Mouse (Mus musculus) liver, embryonic 13.5 days (tissue): ENCODE measurements around the gene Plekhh2. TPM values are rescaled to one million over a fixed set of nuclear protein-coding genes. Genes with fewer than 3 reads are reported as not detected.
A peak's percentile ranks its signal among the peaks of the same experiment; 100 is the strongest.

Source experiments
- ATAC-seq: fragments of 200-750 bp; cut with Nextera tagmentation; 2 replicates; pipeline ENCODE4 v1.8.0; 2017; ENCODE audit warnings: low read depth, mild to moderate bottlenecking, moderate number of reproducible peaks, moderate library complexity
- DNase-seq: peaks from one replicate; pipeline ENCODE4 v3.0.0; 2022
- H3K27ac ChIP-seq: fragments of 300-500 bp; sonication (generic); 2 replicates; pipeline ENCODE4 v1.5.1; 2015; ENCODE audit warnings: moderate library complexity, mild to moderate bottlenecking, inconsistent platforms
- H3K27me3 ChIP-seq: fragments of 300-500 bp; sonication (generic); 2 replicates; pipeline ENCODE4 v1.6.1; 2015; ENCODE audit warnings: mild to moderate bottlenecking, inconsistent platforms
- H3K36me3 ChIP-seq: fragments of 300-500 bp; sonication (generic); 2 replicates; pipeline ENCODE4 v1.6.1; 2015; ENCODE audit warnings: mild to moderate bottlenecking, inconsistent platforms
- H3K4me1 ChIP-seq: fragments of 300-500 bp; sonication (generic); replicated peaks from 2 replicates; pipeline ENCODE4 v1.6.1; 2015; ENCODE audit warnings: inconsistent platforms
- H3K4me2 ChIP-seq: fragments of 300-500 bp; sonication (generic); 2 replicates; pipeline ENCODE4 v1.6.1; 2015; ENCODE audit warnings: inconsistent platforms, mild to moderate bottlenecking, moderate library complexity
- H3K4me3 ChIP-seq: fragments of 300-500 bp; sonication (generic); replicated peaks from 2 replicates; pipeline ENCODE4 v1.5.1; 2015; ENCODE audit warnings: mild to moderate bottlenecking, inconsistent platforms
- H3K9ac ChIP-seq: fragments of 300-500 bp; sonication (generic); 2 replicates; pipeline ENCODE4 v1.6.1; 2015; ENCODE audit warnings: mild to moderate bottlenecking, inconsistent platforms
- H3K9me3 ChIP-seq: fragments of 300-500 bp; sonication (generic); replicated peaks from 2 replicates; pipeline ENCODE4 v1.6.1; 2016; ENCODE audit warnings: inconsistent platforms
- WGBS: fragments of 180-500 bp; shearing (Covaris S2); methylation state at CpG from one replicate; pipeline ENCODE4 v1.1.7; 2015; ENCODE audit not compliant: insufficient replicate concordance; 5-methylcytosine and 5-hydroxymethylcytosine counted together
- polyA plus RNA-seq: library from polyadenylated mRNA; unstranded; fragments of >200 nt; fragmentation: Nextera tagmentation; extraction: Ambion mirVana; gene quantifications from 2 replicates; pipeline ENCODE4 v1.2.1, GENCODE M21; 2015

Plekhh2 gene
- polyA plus RNA-seq, 1 experiment from 2014 or later, result 0.39 TPM

DNA sequence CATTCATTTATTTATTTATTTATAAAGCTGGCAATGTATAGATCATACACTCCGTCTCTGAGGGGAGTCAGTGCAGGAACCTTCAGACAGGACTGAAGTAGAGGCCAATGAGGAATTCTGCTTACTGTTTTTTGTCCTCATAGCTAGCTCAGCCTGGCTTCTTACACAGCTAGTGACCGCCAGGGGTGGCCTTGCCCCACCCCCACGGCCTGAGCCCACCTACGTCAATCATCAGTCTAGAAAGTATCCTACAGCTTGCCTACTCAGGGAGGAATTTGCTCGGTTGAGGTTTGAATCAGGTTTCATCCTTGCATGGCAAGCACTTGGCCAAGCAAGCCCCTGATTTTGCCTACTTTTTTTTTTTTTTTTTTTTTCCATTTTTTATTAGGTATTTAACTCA is 4.2 kb downstream of the Plekhh2 start:
- no peaks in the 10 kb centered on the region for H3K9me3 ChIP-seq
- H3K36me3 ChIP-seq, result no peaks in the 10 kb centered on the region
- WGBS, result 64% methylated on average over 5 of the region's 5 CpGs
- no peak overlapping the region for H3K27ac ChIP-seq
- H3K4me1 ChIP-seq, result 0 out of 2 replicates have a peak, but pooled peaks cover 6% of the 10 kb centered on the region
- no peak overlapping the region for H3K4me3 ChIP-seq
- no peak overlapping the region for H3K9ac ChIP-seq
- H3K4me2 ChIP-seq, result no peak overlapping the region
- DNase-seq, result no peak
- peaks cover 21% of the 10 kb centered on the region for H3K27me3 ChIP-seq
- no peak for ATAC-seq

DNA sequence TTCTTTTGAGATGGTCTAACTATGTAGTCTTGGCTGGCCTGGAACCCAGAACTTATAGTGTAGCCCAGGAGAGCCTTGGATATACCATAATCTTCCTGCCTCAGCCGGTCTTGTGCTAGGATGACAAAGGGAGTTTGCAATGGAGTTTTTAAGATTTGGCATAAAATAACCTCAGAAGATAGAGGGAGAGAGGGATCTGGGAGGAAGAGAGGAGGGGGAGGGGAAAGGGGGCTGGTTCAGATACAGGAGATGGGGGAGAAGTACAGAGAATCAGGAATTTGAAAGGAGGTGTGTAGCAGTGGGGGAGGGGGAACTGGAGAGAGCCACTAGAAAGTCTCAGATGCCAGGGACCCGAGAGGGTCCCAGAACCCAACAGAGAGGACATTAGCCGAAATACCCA is 7.7 kb downstream of the Plekhh2 start:
- no peak for DNase-seq
- Histone ChIP-seq H3K4me1 (no peaks in the 10 kb centered on the region), H3K4me2 (no peak overlapping the region), H3K27me3 (no peaks in the 10 kb centered on the region), H3K27ac (no peak overlapping the region), H3K9ac (no peak overlapping the region), H3K9me3 (no peaks in the 10 kb centered on the region), H3K4me3 (no peak overlapping the region), H3K36me3 (no peaks in the 10 kb centered on the region)
- 56% methylated on average over 3 of the region's 3 CpGs for WGBS
- no peak for ATAC-seq

DNA sequence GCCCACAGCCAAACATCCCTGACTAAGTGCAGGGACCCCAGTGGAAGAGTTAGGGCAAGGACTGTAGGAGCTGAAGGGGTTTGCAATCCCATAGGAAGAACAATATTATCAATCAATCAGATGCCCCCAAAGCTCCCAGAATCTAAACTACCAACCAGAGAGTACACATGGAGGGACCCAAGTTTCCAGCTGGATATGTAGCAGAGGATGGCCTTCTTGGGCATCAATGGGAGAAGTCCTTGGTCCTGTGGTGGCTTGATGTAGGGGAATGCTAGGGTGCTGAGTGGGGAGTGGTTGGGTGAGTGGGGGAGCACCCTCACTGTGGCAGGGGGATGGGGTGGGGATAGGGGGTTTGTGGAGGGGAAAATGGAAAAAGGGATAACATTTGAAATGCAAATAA is 8.4 kb downstream of the Plekhh2 start:
- Histone ChIP-seq H3K9ac (no peak overlapping the region), H3K27me3 (no peaks in the 10 kb centered on the region), H3K4me3 (no peak overlapping the region), H3K27ac (no peak overlapping the region), H3K36me3 (no peaks in the 10 kb centered on the region), H3K4me2 (no peak overlapping the region), H3K9me3 (no peaks in the 10 kb centered on the region), H3K4me1 (no peaks in the 10 kb centered on the region)
- no peak for DNase-seq
- no peak for ATAC-seq

DNA sequence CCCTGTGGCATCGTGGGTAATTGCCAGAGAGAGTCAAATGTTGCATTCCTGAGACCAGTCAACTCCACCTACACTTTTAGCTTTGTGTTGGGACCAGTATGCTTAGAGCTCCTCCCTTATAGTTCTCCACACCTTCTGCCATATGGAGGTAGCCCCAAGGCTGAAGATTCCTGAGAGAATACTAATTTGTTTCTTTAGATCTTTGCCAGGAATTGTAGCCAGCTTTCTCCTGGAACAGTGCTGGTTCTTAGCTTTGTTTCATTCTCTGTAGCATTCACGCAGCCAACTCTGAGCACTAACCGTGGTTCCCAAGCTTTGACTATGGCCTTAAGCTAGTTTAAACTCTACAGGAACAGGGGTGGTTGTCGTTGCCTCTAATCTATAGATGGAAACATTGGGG is 17.7 kb downstream of the Plekhh2 start:
- no peak overlapping the region for H3K9ac ChIP-seq
- ATAC-seq, result no peak
- H3K4me3 ChIP-seq, result no peak overlapping the region
- no peaks in the 10 kb centered on the region for H3K4me1 ChIP-seq
- no peaks in the 10 kb centered on the region for H3K27me3 ChIP-seq
- no peak for DNase-seq
- WGBS, result 56% methylated on average over 4 of the region's 4 CpGs
- no peaks in the 10 kb centered on the region for H3K36me3 ChIP-seq
- H3K27ac ChIP-seq, result no peak overlapping the region
- no peak overlapping the region for H3K4me2 ChIP-seq
- no peaks in the 10 kb centered on the region for H3K9me3 ChIP-seq

DNA sequence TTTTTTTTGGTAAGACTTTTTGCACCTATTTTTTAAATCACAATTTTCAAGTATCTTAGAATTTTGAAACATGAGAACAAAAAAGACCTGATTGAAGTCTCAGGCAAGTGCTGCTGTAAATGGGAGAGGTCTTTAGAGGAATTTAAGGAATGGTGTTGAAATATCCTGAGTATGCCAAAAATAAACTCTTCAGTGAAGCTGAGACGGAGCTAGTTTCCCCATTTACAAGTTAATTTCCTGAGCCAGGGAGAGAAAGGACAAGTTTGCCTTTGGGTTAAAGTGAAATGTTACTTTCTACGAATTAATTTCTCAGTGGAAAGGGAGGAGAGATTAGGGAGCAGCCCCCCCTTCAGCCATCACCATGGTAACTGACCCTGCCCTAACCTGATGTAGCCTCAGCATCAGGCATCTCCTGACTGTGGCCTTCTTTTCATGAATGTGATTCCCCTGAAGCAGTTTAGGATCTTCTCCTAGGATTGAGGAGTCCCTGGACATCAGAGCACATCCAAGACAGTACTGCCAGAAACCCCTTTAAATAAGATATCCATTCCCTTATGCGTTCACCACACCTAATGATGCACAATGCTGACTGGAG is 18.6 kb downstream of the Plekhh2 start:
- no peaks in the 10 kb centered on the region for H3K27me3 ChIP-seq
- H3K4me1 ChIP-seq, result no peaks in the 10 kb centered on the region
- DNase-seq (no peak), ATAC-seq (no peak)
- peak overlapping the region; percentile 21; the same call in 1 of the 2 replicates for H3K27ac ChIP-seq
- H3K9me3 ChIP-seq, result no peaks in the 10 kb centered on the region
- no peak overlapping the region for H3K4me3 ChIP-seq
- 41% methylated on average over 3 of the region's 3 CpGs for WGBS
- H3K36me3 ChIP-seq, result no peaks in the 10 kb centered on the region
- no peak overlapping the region for H3K4me2 ChIP-seq
- no peak overlapping the region for H3K9ac ChIP-seq

DNA sequence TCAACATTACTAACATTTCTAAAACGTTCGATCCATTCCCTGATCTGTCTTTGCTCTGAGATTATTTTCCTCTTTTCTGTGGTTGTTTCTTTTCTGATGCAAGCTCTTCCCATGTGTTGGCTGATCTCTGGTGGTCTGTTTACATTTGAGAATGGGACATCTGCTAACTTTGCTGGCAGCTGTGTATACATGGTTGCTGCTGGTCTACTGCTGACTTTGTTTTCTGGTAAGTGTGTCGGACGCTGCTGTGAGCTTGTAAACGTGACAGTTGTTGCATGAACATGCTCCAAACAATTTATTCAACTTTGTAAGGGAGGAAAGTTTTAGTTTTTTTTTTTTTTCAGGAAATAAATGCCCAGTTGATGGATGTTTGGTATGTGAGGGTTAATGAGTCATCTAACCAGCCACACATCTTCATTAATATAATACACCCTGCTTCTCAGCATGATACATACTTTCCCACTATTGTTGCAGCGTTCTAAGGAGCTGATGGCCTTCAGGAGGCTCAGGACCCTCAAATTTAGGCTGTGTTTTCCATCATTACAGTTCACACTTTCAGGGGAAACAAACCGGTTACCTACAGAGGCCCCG is 21.3 kb downstream of the Plekhh2 start:
- Histone ChIP-seq H3K4me1 (no peaks in the 10 kb centered on the region), H3K27ac (no peak overlapping the region), H3K27me3 (no peaks in the 10 kb centered on the region), H3K9me3 (no peaks in the 10 kb centered on the region), H3K36me3 (no peaks in the 10 kb centered on the region), H3K9ac (no peak overlapping the region), H3K4me3 (no peak overlapping the region), H3K4me2 (no peak overlapping the region)
- ATAC-seq, result no peak
- 54% methylated on average over 8 of the region's 8 CpGs for WGBS
- DNase-seq, result no peak

DNA sequence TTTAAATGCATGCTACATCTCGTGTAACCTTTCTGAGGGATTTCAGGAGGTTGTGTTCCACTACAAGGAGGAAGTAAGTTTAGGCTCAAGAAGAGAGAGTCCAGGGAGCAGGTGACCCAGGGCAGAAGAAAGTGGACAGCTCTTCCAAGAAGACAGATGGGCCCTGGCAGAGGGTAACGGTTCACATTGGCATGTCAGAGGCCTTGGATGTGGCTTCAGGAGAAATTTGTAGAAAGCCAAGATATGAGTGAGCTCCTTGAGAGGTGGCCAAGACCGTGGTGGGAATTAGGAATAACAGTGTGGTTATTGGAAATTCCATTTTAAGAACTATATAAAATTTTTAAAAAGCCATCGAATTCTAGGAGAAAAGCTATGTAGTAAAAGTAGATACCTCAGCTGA is 22.1 kb downstream of the Plekhh2 start:
- Histone ChIP-seq H3K4me1 (no peaks in the 10 kb centered on the region), H3K9ac (no peak overlapping the region), H3K4me3 (no peak overlapping the region), H3K27me3 (no peaks in the 10 kb centered on the region), H3K27ac (no peak overlapping the region), H3K4me2 (no peak overlapping the region), H3K36me3 (no peaks in the 10 kb centered on the region), H3K9me3 (no peaks in the 10 kb centered on the region)
- DNase-seq (no peak), ATAC-seq (no peak)
- WGBS, result 60% methylated on average over 4 of the region's 4 CpGs

DNA sequence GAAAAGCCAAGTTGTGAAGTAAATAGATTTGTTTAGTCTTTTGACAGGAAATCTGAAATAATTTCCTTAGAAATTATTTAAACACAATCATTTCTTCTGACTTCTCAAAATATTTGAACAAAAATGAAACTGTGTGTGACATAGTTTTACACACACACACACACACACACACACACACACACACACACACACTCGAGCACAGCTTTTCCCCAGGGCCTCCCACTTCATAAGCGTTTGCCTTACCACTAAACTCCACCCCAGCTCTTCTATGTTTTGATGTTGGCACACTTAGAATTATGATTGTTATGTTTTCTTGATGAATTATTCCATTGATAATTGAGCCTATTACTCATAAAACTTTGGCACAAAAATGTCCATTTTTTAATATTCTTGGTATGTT is 22.9 kb downstream of the Plekhh2 start:
- H3K9me3 ChIP-seq, result no peaks in the 10 kb centered on the region
- no peak for ATAC-seq
- no peak for DNase-seq
- no peak overlapping the region for H3K27ac ChIP-seq
- no peaks in the 10 kb centered on the region for H3K36me3 ChIP-seq
- no peaks in the 10 kb centered on the region for H3K27me3 ChIP-seq
- no peak overlapping the region for H3K4me2 ChIP-seq
- H3K9ac ChIP-seq, result no peak overlapping the region
- WGBS, result 66% methylated on average over 2 of the region's 2 CpGs
- no peak overlapping the region for H3K4me3 ChIP-seq
- no peaks in the 10 kb centered on the region for H3K4me1 ChIP-seq

DNA sequence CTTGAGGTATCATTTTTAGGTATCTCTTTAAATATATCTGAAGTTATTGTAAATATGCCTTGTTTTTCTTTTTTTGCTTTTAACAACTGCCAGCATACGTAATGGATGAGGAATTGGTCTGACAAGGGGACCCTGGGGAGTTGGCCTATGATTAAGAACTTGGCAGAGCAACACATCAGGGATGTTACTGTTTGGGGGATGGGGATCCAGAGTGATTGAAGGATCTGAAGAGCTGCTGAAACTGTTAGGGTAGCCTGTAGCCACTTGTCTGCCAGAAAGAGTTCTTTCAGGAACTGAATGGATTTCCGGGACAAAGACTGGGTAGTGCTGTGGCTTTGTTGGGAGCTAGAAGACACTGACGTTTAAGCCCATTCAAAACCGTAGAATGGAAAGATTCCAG is 23.5 kb downstream of the Plekhh2 start:
- Histone ChIP-seq H3K4me2 (no peak overlapping the region), H3K27ac (no peak overlapping the region), H3K9ac (no peak overlapping the region), H3K36me3 (no peaks in the 10 kb centered on the region), H3K4me1 (no peaks in the 10 kb centered on the region), H3K27me3 (no peaks in the 10 kb centered on the region), H3K9me3 (no peaks in the 10 kb centered on the region), H3K4me3 (no peak overlapping the region)
- ATAC-seq (no peak), DNase-seq (no peak)
- WGBS, result 69% methylated on average over 4 of the region's 4 CpGs

DNA sequence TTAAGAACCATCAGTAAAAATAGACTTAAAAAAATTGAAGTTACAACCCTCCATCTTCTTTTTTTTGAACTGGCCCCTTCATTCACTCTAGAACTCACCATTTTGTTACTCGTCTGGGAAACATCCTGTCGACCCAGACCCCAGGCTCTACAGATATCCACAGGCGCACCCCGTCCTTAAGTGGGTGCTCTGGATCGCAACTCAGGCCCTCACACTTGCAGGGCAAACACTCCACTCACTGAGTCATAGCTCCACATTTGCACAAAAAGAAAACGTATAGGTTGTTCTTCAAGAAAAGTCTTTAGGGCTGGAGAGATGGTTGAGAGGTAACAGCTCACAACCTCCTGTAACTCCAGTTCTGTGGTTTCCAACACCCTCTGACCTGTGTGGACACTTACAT is 25.6 kb downstream of the Plekhh2 start:
- Histone ChIP-seq H3K4me2 (no peak overlapping the region), H3K9ac (no peak overlapping the region), H3K27me3 (no peaks in the 10 kb centered on the region), H3K36me3 (no peaks in the 10 kb centered on the region), H3K4me1 (no peaks in the 10 kb centered on the region), H3K9me3 (no peaks in the 10 kb centered on the region), H3K4me3 (no peak overlapping the region), H3K27ac (no peak overlapping the region)
- ATAC-seq (no peak), DNase-seq (no peak)
- 77% methylated on average over 6 of the region's 6 CpGs for WGBS

DNA sequence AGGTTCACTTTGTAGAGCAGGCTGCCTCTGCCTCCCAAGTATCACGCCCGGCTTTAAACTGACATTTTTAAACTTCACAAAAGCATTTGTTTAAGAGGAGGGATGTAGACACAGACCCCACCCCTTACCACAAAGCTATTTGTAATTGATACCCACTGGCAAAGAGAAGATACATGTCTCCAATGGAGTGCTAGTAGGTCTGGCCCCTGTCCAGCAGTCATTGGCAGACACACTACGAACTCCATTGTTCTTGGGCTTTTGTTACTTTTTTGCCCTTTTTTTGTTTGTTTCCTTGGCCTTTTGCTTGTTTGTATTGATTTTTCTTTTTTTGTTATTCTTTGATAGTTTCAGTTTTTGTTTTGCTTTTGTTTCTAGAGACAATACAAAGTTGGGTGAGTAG is 26.3 kb downstream of the Plekhh2 start:
- ATAC-seq, result no peak

DNA sequence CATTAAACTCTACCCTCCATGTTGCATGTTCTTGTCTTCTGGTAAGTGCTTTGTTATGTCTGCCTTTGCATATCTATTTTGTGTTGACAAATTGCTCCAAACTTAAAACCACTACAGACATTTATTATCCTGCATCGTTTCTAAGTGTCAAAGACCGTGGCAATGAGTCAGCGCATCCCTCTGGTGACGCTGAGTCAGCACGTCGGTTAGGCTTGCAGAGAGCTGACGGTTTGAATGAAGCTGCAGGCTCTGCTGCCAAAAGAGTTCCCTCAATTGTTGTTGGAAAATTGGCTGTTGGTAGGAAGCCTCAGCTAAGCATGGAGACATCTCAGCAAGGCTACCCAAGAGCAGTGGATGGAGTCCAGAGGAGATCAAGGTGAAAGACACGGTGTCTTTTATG is 28.9 kb downstream of the Plekhh2 start:
- Histone ChIP-seq H3K4me3 (no peak overlapping the region), H3K36me3 (no peaks in the 10 kb centered on the region), H3K27me3 (no peaks in the 10 kb centered on the region), H3K9ac (no peak overlapping the region), H3K4me2 (no peak overlapping the region), H3K27ac (no peak overlapping the region), H3K4me1 (no peaks in the 10 kb centered on the region), H3K9me3 (no peaks in the 10 kb centered on the region)
- ATAC-seq (no peak), DNase-seq (no peak)
- WGBS, result 46% methylated on average over 8 of the region's 8 CpGs

More for the DNA sequence above, 26.3 kb downstream of the Plekhh2 start:
- no peak overlapping the region for H3K27ac ChIP-seq
- DNase-seq, result no peak
- no peaks in the 10 kb centered on the region for H3K4me1 ChIP-seq
- 82% methylated on average over 3 of the region's 3 CpGs for WGBS
- H3K4me3 ChIP-seq, result no peak overlapping the region
- H3K9me3 ChIP-seq, result no peaks in the 10 kb centered on the region
- no peak overlapping the region for H3K9ac ChIP-seq
- no peak overlapping the region for H3K4me2 ChIP-seq
- H3K36me3 ChIP-seq, result no peaks in the 10 kb centered on the region
- no peaks in the 10 kb centered on the region for H3K27me3 ChIP-seq
